17 mouse cellular contexts compared by ENCODE assay signal in the genomic region with DNA sequence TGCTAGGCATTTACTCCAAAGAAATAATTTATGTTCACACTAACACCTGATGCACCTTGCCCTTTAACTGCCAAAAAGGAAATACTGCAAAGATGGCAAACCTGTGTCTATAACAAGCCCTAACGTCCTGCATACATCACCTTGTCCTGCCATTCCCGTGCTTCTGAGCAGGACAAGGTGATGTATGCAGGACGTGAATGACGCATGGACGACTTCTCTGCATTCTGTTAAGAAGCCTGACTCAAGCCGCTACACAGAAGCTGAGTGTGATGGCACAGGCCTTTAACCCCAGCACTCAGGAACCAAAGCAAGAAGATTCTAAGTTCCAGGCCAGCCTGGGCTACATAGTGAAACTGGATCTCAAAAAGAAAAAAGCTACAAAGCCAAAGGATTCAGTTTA. TPM values are rescaled to one million over a fixed set of nuclear protein-coding genes. Genes with fewer than 3 reads are reported as not detected.
A peak's percentile ranks its signal among the peaks of the same experiment; 100 is the strongest.
DNase-seq lines count a peak whose midpoint lies in the region; ATAC-seq and TF ChIP-seq lines count a peak whose summit lies in the region.
"Had no signal": no experiment of that assay in that cellular context is flagged by ENCODE, and none has a peak within 500 bp of the region (broad histone marks: within the 10 kb centered on the region; RNA-seq: fewer than 3 reads in every experiment).

No protein-coding gene starts in this region.

- no peak for TF ChIP-seq EP300 in liver, embryonic 14.5 days (IDR thresholded peaks at IDR 0.05; ENCODE audit: low read depth)

- H3K4me1 ChIP-seq in testis, adult 2 months (ENCODE audit: control insufficient read depth, insufficient read depth, low read length) = peaks cover 9% of the 10 kb centered on the region; the same call in 1 of the 2 replicates
- peaks cover 38% of the 10 kb centered on the region for H3K4me1 ChIP-seq in G1E (ENCODE audit: insufficient read depth, low read depth, low read length)
- peaks cover 11 to 22% of the 10 kb centered on the region in 2 experiments for H3K4me1 ChIP-seq in liver, embryonic 14.5 days (replicated peaks; ENCODE audit: control insufficient read depth in 2 of 2, insufficient read depth in 2 of 2, low read length in 1 of 2)

- no peak overlapping the region for H3K27ac ChIP-seq in testis, adult 2 months (ENCODE audit: control insufficient read depth, insufficient read depth, low read depth, low read length)
- H3K27ac ChIP-seq in liver, embryonic 14.5 days = no peak overlapping the region
- H3K27ac ChIP-seq: forebrain, embryonic 15.5 days; hindbrain, embryonic 15.5 days; kidney, postnatal 0 days; limb, embryonic 15.5 days had no signal

- H3K27me3 ChIP-seq in testis, adult 2 months (ENCODE audit: control insufficient read depth, insufficient read depth, low read length) = no peaks in the 10 kb centered on the region
- no peaks in the 10 kb centered on the region for H3K27me3 ChIP-seq in G1E (ENCODE audit: insufficient read depth, low read length)
- H3K27me3 ChIP-seq in liver, embryonic 14.5 days (ENCODE audit: control insufficient read depth, insufficient read depth, low read length) = no peaks in the 10 kb centered on the region

- H3K36me3 ChIP-seq in testis, adult 2 months (ENCODE audit: control insufficient read depth, insufficient read depth, low read length) = no peaks in the 10 kb centered on the region
- H3K36me3 ChIP-seq in G1E (replicated peaks) = peaks cover 6% of the 10 kb centered on the region
- no peaks in the 10 kb centered on the region for H3K36me3 ChIP-seq in liver, embryonic 14.5 days (replicated peaks; ENCODE audit: control insufficient read depth, insufficient read depth, low read depth)
- H3K36me3 ChIP-seq: forebrain, embryonic 15.5 days; hindbrain, embryonic 15.5 days; limb, embryonic 15.5 days had no signal

- no peak for ATAC-seq in G1E (ENCODE audit: extremely low read depth, insufficient number of reproducible peaks, low FRiP score, poor library complexity, severe bottlenecking)
- no peak for ATAC-seq in liver, embryonic 14.5 days (ENCODE audit: insufficient read depth)
- ATAC-seq: forebrain, embryonic 15.5 days; lung, postnatal 0 days; midbrain, embryonic 16.5 days had no signal

- no peak for TF ChIP-seq CTCF in testis, adult 2 months (IDR thresholded peaks at IDR 0.05; ENCODE audit: control insufficient read depth, insufficient read depth, insufficient replicate concordance, low read depth, low read length)
- no peak for TF ChIP-seq CTCF in G1E (IDR thresholded peaks at IDR 0.05; ENCODE audit: low read depth, low read length)
- no peak for TF ChIP-seq CTCF in liver, embryonic 14.5 days (IDR thresholded peaks at IDR 0.05; ENCODE audit: low read depth)

- 0 out of 2 replicates have a peak overlapping the region, but pooled peaks have one; percentile 27 for H3K9ac ChIP-seq in liver, embryonic 14.5 days (replicated peaks)
- H3K9ac ChIP-seq: hindbrain, embryonic 15.5 days; limb, embryonic 15.5 days had no signal

- 63% methylated on average over 6 of the region's 6 CpGs for WGBS in liver, embryonic 14.5 days (ENCODE audit: insufficient replicate concordance)

- peak overlapping the region; percentile 58 for H3K4me3 ChIP-seq in testis, adult 2 months (ENCODE audit: control insufficient read depth, low read depth, low read length)
- peak overlapping the region; percentile 61; the same call in 1 of the 2 replicates for H3K4me3 ChIP-seq in G1E (ENCODE audit: low read depth, low read length)
- H3K4me3 ChIP-seq in liver, embryonic 14.5 days (ENCODE audit: insufficient read depth in 1 of 2, low read depth in 2 of 2, low read length in 2 of 2) = peak overlapping the region; percentile 30 to 34; a peak in 3 of 4 replicates
- H3K4me3 ChIP-seq: forebrain, embryonic 15.5 days; hindbrain, embryonic 15.5 days; limb, embryonic 15.5 days had no signal

- DNase-seq in testis, postnatal 14 days (ENCODE audit: low spot score) = no peak
- DNase-seq in G1E (ENCODE audit: low spot score) = no peak
- DNase-seq in liver, embryonic 14.5 days (ENCODE audit: low read depth in 3 of 3, low spot score in 3 of 3) = no peak
- DNase-seq in cerebellum, adult 18-20 months = no peak
- no peak for DNase-seq in right cerebral cortex, adult 2 months (ENCODE audit: low spot score in 2 of 2)
- DNase-seq in layer of hippocampus, adult 18-20 months (ENCODE audit: low spot score in 2 of 2) = no peak
- DNase-seq: adrenal gland, postnatal 10 days; gastrocnemius, postnatal 14 days; right cerebral cortex, postnatal 25 days; thymus, adult 2 months had no signal

- H3K9me3 ChIP-seq in G1E (replicated peaks) = no peaks in the 10 kb centered on the region
- no peaks in the 10 kb centered on the region for H3K9me3 ChIP-seq in liver, embryonic 14.5 days (ENCODE audit: control insufficient read depth, low read length)
- H3K9me3 ChIP-seq: forebrain, embryonic 15.5 days; hindbrain, embryonic 15.5 days; limb, embryonic 15.5 days had no signal

- peak overlapping the region; percentile 100 for H3K4me2 ChIP-seq in liver, embryonic 14.5 days (ENCODE audit: low read depth)
- H3K4me2 ChIP-seq: forebrain, embryonic 15.5 days; limb, embryonic 15.5 days had no signal

- no peak for TF ChIP-seq POLR2A in testis, adult 2 months (IDR thresholded peaks at IDR 0.05; ENCODE audit: control insufficient read depth, low read depth, low read length)

RNA-seq across cellular contexts. Expression of a gene that starts 2.2 kb away (rescaled TPM):
- 18.2 and 23.4 TPM in 2 replicates for polyA plus RNA-seq in testis, adult 2 months (2012; rRNA removed)
- 116 and 125 TPM in 2 replicates for total RNA-seq in G1E (2014; fragmentation: Nextera tagmentation)
- 70.7 and 89.9 TPM in 2 replicates for total RNA-seq in G1E (2017)
- 3.7 and 4.7 TPM in 2 replicates for polyA plus RNA-seq in G1E (2012)
- polyA plus RNA-seq in liver, embryonic 14.5 days (2012; rRNA removed) = 4.3 and 6.9 TPM in 2 replicates
- 8.0 and 8.1 TPM in 2 replicates for polyA plus RNA-seq in liver, embryonic 14.5 days (2014; fragmentation: Nextera tagmentation; extraction: Ambion mirVana)
- total RNA-seq in layer of hippocampus, adult 18-20 months (2021) = 10 to 100 TPM; 65.5 to 75.3 TPM
